Mouse (Mus musculus): ENCODE results near the gene Obsl1. TPM values are rescaled to one million over a fixed set of nuclear protein-coding genes. Genes with fewer than 3 reads are reported as not detected.
A peak's percentile ranks its signal among the peaks of the same experiment; 100 is the strongest.

Gene Obsl1
- polyA plus RNA-seq, 1 experiment from 2014 or later = 17.9 TPM

DNA sequence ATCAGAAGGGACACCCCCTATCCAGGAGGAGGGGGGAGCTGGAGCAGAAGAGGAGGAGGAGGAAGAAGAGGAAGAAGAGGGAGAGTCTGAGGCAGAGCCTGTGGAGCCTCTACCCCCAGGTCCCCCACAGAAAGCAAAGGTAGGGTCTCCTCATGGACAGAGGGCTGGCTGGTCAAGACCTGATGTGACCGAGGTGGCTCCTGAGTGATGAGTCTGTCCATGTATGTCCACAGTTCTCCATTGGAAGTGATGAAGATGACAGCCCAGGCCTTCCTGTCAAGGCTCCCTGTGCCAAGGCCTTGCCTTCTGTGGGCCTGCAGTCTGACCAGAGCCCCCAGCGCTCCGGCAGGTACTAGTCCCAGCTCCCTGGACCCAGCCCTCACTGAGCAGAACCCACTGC is 41.8 kb upstream of the Obsl1 start:
- H3K4me1 ChIP-seq (replicated peaks; ENCODE audit: control insufficient read depth, insufficient read depth) = no peaks in the 10 kb centered on the region
- no peak overlapping the region for H3K27ac ChIP-seq (replicated peaks)
- no peaks in the 10 kb centered on the region for H3K27me3 ChIP-seq (ENCODE audit: control insufficient read depth, insufficient read depth, low read length)
- H3K9me3 ChIP-seq (ENCODE audit: control insufficient read depth, low read length) = no peaks in the 10 kb centered on the region
- DNase-seq (ENCODE audit: low spot score) (no peak), ATAC-seq (ENCODE audit: low FRiP score, low TSS enrichment) (no peak)
- TF ChIP-seq EP300 (optimal IDR thresholded peaks at IDR 0.05) (no peak), CTCF (IDR thresholded peaks at IDR 0.05; ENCODE audit: low read depth) (no peak)
- H3K36me3 ChIP-seq (ENCODE audit: control insufficient read depth, insufficient read depth, low read length) = no peaks in the 10 kb centered on the region; the same call in 1 of the 2 replicates
- no peak overlapping the region for H3K4me3 ChIP-seq (ENCODE audit: low read depth, low read length)
- 88% methylated on average over 3 of the region's 3 CpGs for WGBS
- H3K9ac ChIP-seq (ENCODE audit: low read length) = no peak overlapping the region
- H3K4me2 ChIP-seq (replicated peaks; ENCODE audit: low read depth) = no peak overlapping the region

DNA sequence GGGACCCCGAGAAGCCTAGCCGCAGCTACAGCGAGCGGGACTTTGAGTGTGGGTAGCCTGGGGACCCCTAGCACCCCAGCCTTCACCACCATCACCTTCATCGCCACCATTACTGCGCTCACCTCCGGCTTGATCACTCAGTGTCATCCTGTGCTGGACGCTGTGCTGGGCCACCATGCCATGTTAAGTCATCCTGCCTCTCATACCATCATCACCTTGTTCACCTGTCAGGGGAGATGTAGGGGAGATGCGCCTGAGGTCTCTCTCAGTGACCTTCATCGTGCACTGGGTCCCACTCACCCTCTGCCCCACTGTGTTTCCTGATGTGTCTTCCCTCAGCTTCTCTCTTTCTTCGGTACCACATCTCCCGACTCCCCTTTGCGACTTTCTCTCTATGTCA is 41.1 kb upstream of the Obsl1 start:
- peak overlapping the region; percentile 92 for H3K4me2 ChIP-seq (replicated peaks; ENCODE audit: low read depth)
- H3K4me3 ChIP-seq (ENCODE audit: low read depth, low read length) = no peak overlapping the region
- no peak overlapping the region for H3K9ac ChIP-seq (ENCODE audit: low read length)

GRCm38 (mm10) chr1:75545965-75546956 is 40.0 kb upstream of the Obsl1 start, which contains the start of gene Slc4a3:
Gene Slc4a3, plus strand, starts transcription at chr1:75546266.
- Histone ChIP-seq H3K9ac (ENCODE audit: low read length) (peak within 1 kb of the TSS; percentile 80), H3K27me3 (ENCODE audit: control insufficient read depth, insufficient read depth, low read length) (no peaks in the 10 kb centered on the region), H3K9me3 (ENCODE audit: control insufficient read depth, low read length) (no peaks in the 10 kb centered on the region), H3K4me3 (ENCODE audit: low read depth, low read length) (peak within 1 kb of the TSS; percentile 67), H3K4me1 (replicated peaks; ENCODE audit: control insufficient read depth, insufficient read depth) (no peaks in the 10 kb centered on the region), H3K4me2 (replicated peaks; ENCODE audit: low read depth) (peak within 1 kb of the TSS; percentile 92), H3K36me3 (ENCODE audit: control insufficient read depth, insufficient read depth, low read length) (no peaks in the 10 kb centered on the region; the same call in 1 of the 2 replicates), H3K27ac (replicated peaks) (peak within 1 kb of the TSS; percentile 56)
- DNase-seq (ENCODE audit: low spot score) = peak; percentile 81
- TF ChIP-seq EP300 (optimal IDR thresholded peaks at IDR 0.05) = no peak
- TF ChIP-seq CTCF (IDR thresholded peaks at IDR 0.05; ENCODE audit: low read depth) = peak; percentile 53
- WGBS = 2% methylated on average over 41 of the region's 64 CpGs
- ATAC-seq (ENCODE audit: low FRiP score, low TSS enrichment) = peak; percentile 90

More for the DNA sequence above, 41.1 kb upstream of the Obsl1 start:
- Histone ChIP-seq H3K36me3 (ENCODE audit: control insufficient read depth, insufficient read depth, low read length) (no peaks in the 10 kb centered on the region; the same call in 1 of the 2 replicates), H3K9me3 (ENCODE audit: control insufficient read depth, low read length) (no peaks in the 10 kb centered on the region), H3K4me1 (replicated peaks; ENCODE audit: control insufficient read depth, insufficient read depth) (no peaks in the 10 kb centered on the region), H3K27ac (replicated peaks) (no peak overlapping the region), H3K27me3 (ENCODE audit: control insufficient read depth, insufficient read depth, low read length) (no peaks in the 10 kb centered on the region)
- TF ChIP-seq EP300 (optimal IDR thresholded peaks at IDR 0.05) = no peak
- no peak for TF ChIP-seq CTCF (IDR thresholded peaks at IDR 0.05; ENCODE audit: low read depth)
- ATAC-seq (ENCODE audit: low FRiP score, low TSS enrichment) (no peak), DNase-seq (ENCODE audit: low spot score) (no peak)
- 94% methylated on average over 13 of the region's 13 CpGs for WGBS

DNA sequence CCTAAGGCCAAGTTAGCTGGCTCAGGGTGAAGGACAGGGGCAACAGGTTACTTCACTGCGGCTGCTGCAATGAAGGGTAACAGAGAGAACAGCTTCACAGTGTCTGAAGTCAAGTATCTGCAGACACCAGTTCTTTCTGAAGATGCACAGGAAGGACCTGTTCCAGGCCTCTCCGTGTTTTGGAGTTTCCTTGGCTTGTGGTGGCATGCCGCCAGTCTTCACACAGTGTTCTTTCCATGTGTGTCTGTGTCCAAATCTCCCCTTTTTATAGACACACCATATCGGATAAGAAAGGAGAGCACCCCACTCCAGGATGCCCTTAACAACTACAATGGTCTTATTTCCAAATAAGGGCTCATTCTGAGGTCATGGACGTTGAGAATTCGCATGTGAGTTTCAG is 38.1 kb upstream of the Obsl1 start:
- H3K4me2 ChIP-seq (replicated peaks; ENCODE audit: low read depth) = no peak overlapping the region
- DNase-seq (ENCODE audit: low spot score) = no peak
- H3K27me3 ChIP-seq (ENCODE audit: control insufficient read depth, insufficient read depth, low read length) = no peaks in the 10 kb centered on the region
- no peak for ATAC-seq (ENCODE audit: low FRiP score, low TSS enrichment)
- no peaks in the 10 kb centered on the region for H3K36me3 ChIP-seq (ENCODE audit: control insufficient read depth, insufficient read depth, low read length)
- no peak overlapping the region for H3K27ac ChIP-seq (replicated peaks)
- 87% methylated on average over 6 of the region's 6 CpGs for WGBS
- H3K9me3 ChIP-seq (ENCODE audit: control insufficient read depth, low read length) = no peaks in the 10 kb centered on the region
- no peak overlapping the region for H3K9ac ChIP-seq (ENCODE audit: low read length)
- no peaks in the 10 kb centered on the region for H3K4me1 ChIP-seq (replicated peaks; ENCODE audit: control insufficient read depth, insufficient read depth)
- no peak overlapping the region for H3K4me3 ChIP-seq (ENCODE audit: low read depth, low read length)
- TF ChIP-seq CTCF (IDR thresholded peaks at IDR 0.05; ENCODE audit: low read depth) = no peak
- no peak for TF ChIP-seq EP300 (optimal IDR thresholded peaks at IDR 0.05)

DNA sequence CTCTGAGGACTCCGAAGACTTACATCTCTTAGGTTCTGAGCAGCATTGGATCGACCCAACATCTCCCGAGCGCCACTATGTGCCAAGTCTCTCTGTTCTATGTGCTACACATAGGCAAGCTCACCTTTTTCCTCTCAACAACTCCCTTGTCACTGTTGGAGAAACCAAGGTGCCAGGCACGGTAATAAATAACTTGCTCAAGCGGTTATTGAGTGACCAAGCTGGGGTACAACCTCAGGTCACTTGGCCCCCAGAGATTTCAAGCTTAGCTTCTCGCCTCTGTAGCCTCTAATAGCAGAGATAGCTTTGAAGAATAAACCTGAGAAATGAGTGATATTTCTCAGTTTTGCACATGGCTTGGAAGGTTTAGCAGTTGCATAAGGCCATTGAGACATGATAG is 35.2 kb upstream of the Obsl1 start:
- H3K4me1 ChIP-seq (replicated peaks; ENCODE audit: control insufficient read depth, insufficient read depth) = no peaks in the 10 kb centered on the region
- 0 out of 2 replicates have a peak, but pooled peaks cover 4% of the 10 kb centered on the region for H3K36me3 ChIP-seq (ENCODE audit: control insufficient read depth, insufficient read depth, low read length)
- DNase-seq (ENCODE audit: low spot score) = no peak
- H3K4me3 ChIP-seq (ENCODE audit: low read depth, low read length) = no peak overlapping the region
- WGBS = 90% methylated on average over 7 of the region's 7 CpGs
- ATAC-seq (ENCODE audit: low FRiP score, low TSS enrichment) = no peak
- H3K4me2 ChIP-seq (replicated peaks; ENCODE audit: low read depth) = no peak overlapping the region
- no peak overlapping the region for H3K27ac ChIP-seq (replicated peaks)
- H3K9ac ChIP-seq (ENCODE audit: low read length) = no peak overlapping the region
- H3K27me3 ChIP-seq (ENCODE audit: control insufficient read depth, insufficient read depth, low read length) = no peaks in the 10 kb centered on the region
- TF ChIP-seq EP300 (optimal IDR thresholded peaks at IDR 0.05) (no peak), CTCF (IDR thresholded peaks at IDR 0.05; ENCODE audit: low read depth) (no peak)
- H3K9me3 ChIP-seq (ENCODE audit: control insufficient read depth, low read length) = no peaks in the 10 kb centered on the region
